Mouse (Mus musculus) lung, postnatal 0 days (tissue): ENCODE measurements at regions not wholly inside any gene's neighbourhood (a gene's known extent, or its start where the extent isn't known, plus 50 kb on each side); places are given as distances from the start of the nearest gene placed in this dataset.

Experiments used
- ATAC-seq: fragments of 200-750 bp; cut with Nextera tagmentation; 2 replicates; pipeline ENCODE4 v1.8.0; 2017; ENCODE audit warnings: moderate library complexity
- DNase-seq: peaks from one replicate; pipeline ENCODE4 v3.0.0-alpha.2; 2016; ENCODE audit warnings: low spot score
- H3K27ac ChIP-seq: fragments of 300-500 bp; sonication (generic); 2 replicates; pipeline ENCODE4 v1.5.1; 2014; ENCODE audit warnings: antibody characterized with exemption, mild to moderate bottlenecking, low read length, mixed read lengths
- H3K27me3 ChIP-seq: fragments of 300-500 bp; sonication (generic); replicated peaks from 2 replicates; pipeline ENCODE4 v1.6.1; 2014; ENCODE audit warnings: low read length, mixed read lengths; ENCODE audit not compliant: insufficient read depth
- H3K36me3 ChIP-seq: fragments of 300-500 bp; sonication (generic); 2 replicates; pipeline ENCODE4 v1.6.1; 2014; ENCODE audit warnings: low read length, mixed read lengths; ENCODE audit not compliant: insufficient read depth
- H3K4me1 ChIP-seq: fragments of 300-500 bp; sonication (generic); 2 replicates; pipeline ENCODE4 v1.6.1; 2014; ENCODE audit warnings: antibody characterized with exemption, low read depth, low read length, mixed read lengths; ENCODE audit not compliant: insufficient read depth
- H3K4me2 ChIP-seq: fragments of 300-500 bp; sonication (generic); replicated peaks from 2 replicates; pipeline ENCODE4 v1.6.1; 2014; ENCODE audit warnings: low read depth, mild to moderate bottlenecking, low read length, moderate library complexity, mixed read lengths
- H3K4me3 ChIP-seq: fragments of 300-500 bp; sonication (generic); 2 replicates; pipeline ENCODE4 v1.5.1; 2014; ENCODE audit warnings: low read depth, low read length
- H3K9ac ChIP-seq: fragments of 300-500 bp; sonication (generic); replicated peaks from 2 replicates; pipeline ENCODE4 v1.6.1; 2014; ENCODE audit warnings: low read depth, mild to moderate bottlenecking
- H3K9me3 ChIP-seq: fragments of 300-500 bp; sonication (generic); 2 replicates; pipeline ENCODE4 v1.6.1; 2016; ENCODE audit warnings: low read length, mixed read lengths
- CTCF ChIP-seq: IDR thresholded peaks from 2 replicates; pipeline ENCODE4 v1.5.1; 2016; ENCODE audit warnings: antibody characterized with exemption, mild to moderate bottlenecking
- EP300 ChIP-seq: IDR thresholded peaks from 2 replicates; pipeline ENCODE4 v1.6.1; 2016; ENCODE audit warnings: antibody characterized with exemption, mild to moderate bottlenecking, control low read depth
- WGBS: fragments of 180-500 bp; shearing (Covaris S2); extraction: QIAGEN DNeasy Blood & Tissue Kit; methylation state at CpG from one replicate; pipeline ENCODE4 v1.1.7; 2014; 5-methylcytosine and 5-hydroxymethylcytosine counted together

DNA sequence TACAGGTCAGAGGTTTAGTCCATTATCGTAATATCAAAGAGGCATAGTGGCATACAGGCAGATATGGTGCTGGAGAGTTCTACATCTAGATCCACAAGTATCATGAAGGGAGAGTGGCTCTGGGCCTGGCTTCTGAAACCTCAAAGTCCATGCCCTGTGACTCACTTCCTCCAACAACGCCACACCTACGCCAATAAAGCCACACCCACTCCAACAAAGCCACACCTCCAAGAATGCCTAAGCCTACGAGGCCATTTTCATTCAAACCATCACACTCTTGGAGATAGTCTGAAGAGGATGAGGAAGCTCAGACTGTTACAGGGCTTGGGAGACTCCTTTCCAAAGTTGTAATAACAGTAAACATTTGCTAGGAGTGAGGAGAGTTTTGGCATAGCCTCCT is 102.6 kb upstream of the Mdm1 start:
- ATAC-seq = no peak
- no peak overlapping the region for H3K9ac ChIP-seq
- no peak overlapping the region for H3K27ac ChIP-seq
- 76% methylated on average over 4 of the region's 4 CpGs for WGBS
- TF ChIP-seq CTCF = no peak
- TF ChIP-seq EP300 = no peak
- no peaks in the 10 kb centered on the region for H3K27me3 ChIP-seq
- no peaks in the 10 kb centered on the region for H3K36me3 ChIP-seq
- no peaks in the 10 kb centered on the region; the same call in 1 of the 2 replicates for H3K9me3 ChIP-seq
- H3K4me2 ChIP-seq = no peak overlapping the region
- H3K4me1 ChIP-seq = no peaks in the 10 kb centered on the region
- DNase-seq = no peak
- H3K4me3 ChIP-seq = no peak overlapping the region

- H3K9ac ChIP-seq = no peak overlapping the region
- H3K36me3 ChIP-seq = no peaks in the 10 kb centered on the region
- TF ChIP-seq CTCF = no peak
- TF ChIP-seq EP300 = no peak
- DNase-seq (no peak), ATAC-seq (no peak)
- H3K4me2 ChIP-seq = no peak overlapping the region
- H3K27ac ChIP-seq = no peak overlapping the region
- H3K9me3 ChIP-seq = no peaks in the 10 kb centered on the region; the same call in 1 of the 2 replicates
- H3K27me3 ChIP-seq = no peaks in the 10 kb centered on the region
- 89% methylated on average over 3 of the region's 3 CpGs for WGBS
- no peak overlapping the region for H3K4me3 ChIP-seq
- no peaks in the 10 kb centered on the region for H3K4me1 ChIP-seq
These were observed 100.5 kb upstream of the Mdm1 start for GRCm38 (mm10) chr10:118041068-118041467.

GRCm38 (mm10) chr10:118043761-118044160 is 97.8 kb upstream of the Mdm1 start:
- no peak overlapping the region for H3K9ac ChIP-seq
- no peaks in the 10 kb centered on the region for H3K36me3 ChIP-seq
- no peak overlapping the region for H3K4me2 ChIP-seq
- no peaks in the 10 kb centered on the region for H3K4me1 ChIP-seq
- no peaks in the 10 kb centered on the region for H3K27me3 ChIP-seq
- no peak for ATAC-seq
- no peaks in the 10 kb centered on the region; the same call in 1 of the 2 replicates for H3K9me3 ChIP-seq
- TF ChIP-seq EP300 (no peak), CTCF (no peak)
- no peak overlapping the region for H3K27ac ChIP-seq
- WGBS = 53% methylated on average over 13 of the region's 13 CpGs
- no peak overlapping the region for H3K4me3 ChIP-seq
- no peak for DNase-seq

GRCm38 (mm10) chr10:118044840-118045239 is 96.8 kb upstream of the Mdm1 start:
- Histone ChIP-seq H3K27me3 (no peaks in the 10 kb centered on the region), H3K9ac (no peak overlapping the region), H3K4me1 (no peaks in the 10 kb centered on the region), H3K9me3 (no peaks in the 10 kb centered on the region; the same call in 1 of the 2 replicates), H3K4me3 (no peak overlapping the region), H3K27ac (no peak overlapping the region), H3K36me3 (no peaks in the 10 kb centered on the region), H3K4me2 (no peak overlapping the region)
- TF ChIP-seq EP300 (no peak), CTCF (no peak)
- WGBS = 75% methylated on average over 3 of the region's 3 CpGs
- DNase-seq (no peak), ATAC-seq (no peak)

DNA sequence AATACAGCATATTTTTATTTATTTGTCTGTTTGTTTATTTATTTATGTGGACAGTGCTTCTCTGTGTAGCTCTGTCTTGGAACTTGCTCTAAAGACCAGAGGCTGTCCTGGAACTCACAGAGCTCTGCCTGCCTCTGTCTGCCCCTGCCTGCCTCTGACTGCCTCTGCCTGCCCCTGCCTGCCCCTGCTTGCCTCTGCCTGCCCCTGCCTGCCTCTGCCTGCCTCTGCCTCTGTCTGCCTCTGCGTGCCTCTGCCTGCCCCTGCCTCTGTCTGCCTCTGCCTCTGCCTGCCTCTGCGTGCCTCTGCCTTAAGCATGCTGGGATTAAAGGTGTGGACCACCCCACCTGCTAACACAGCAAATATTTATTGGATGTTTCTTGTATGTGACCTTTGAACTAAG is 96.2 kb upstream of the Mdm1 start:
- no peaks in the 10 kb centered on the region for H3K36me3 ChIP-seq
- H3K9ac ChIP-seq = no peak overlapping the region
- H3K4me3 ChIP-seq = no peak overlapping the region
- no peaks in the 10 kb centered on the region for H3K4me1 ChIP-seq
- no peak for DNase-seq
- no peak overlapping the region for H3K27ac ChIP-seq
- no peaks in the 10 kb centered on the region for H3K9me3 ChIP-seq
- H3K27me3 ChIP-seq = no peaks in the 10 kb centered on the region
- WGBS = 90% methylated on average over 2 of the region's 2 CpGs
- ATAC-seq = no peak
- no peak for TF ChIP-seq CTCF
- TF ChIP-seq EP300 = no peak
- H3K4me2 ChIP-seq = no peak overlapping the region

GRCm38 (mm10) chr10:118046328-118046727 is 95.3 kb upstream of the Mdm1 start:
- ATAC-seq (no peak), DNase-seq (no peak)
- H3K9ac ChIP-seq = no peak overlapping the region
- no peak overlapping the region for H3K27ac ChIP-seq
- 88% methylated on average over 4 of the region's 4 CpGs for WGBS
- TF ChIP-seq EP300 = no peak
- no peak for TF ChIP-seq CTCF
- no peaks in the 10 kb centered on the region for H3K27me3 ChIP-seq
- H3K4me3 ChIP-seq = no peak overlapping the region
- H3K9me3 ChIP-seq = no peaks in the 10 kb centered on the region
- no peaks in the 10 kb centered on the region for H3K36me3 ChIP-seq
- no peaks in the 10 kb centered on the region for H3K4me1 ChIP-seq
- no peak overlapping the region for H3K4me2 ChIP-seq

DNA sequence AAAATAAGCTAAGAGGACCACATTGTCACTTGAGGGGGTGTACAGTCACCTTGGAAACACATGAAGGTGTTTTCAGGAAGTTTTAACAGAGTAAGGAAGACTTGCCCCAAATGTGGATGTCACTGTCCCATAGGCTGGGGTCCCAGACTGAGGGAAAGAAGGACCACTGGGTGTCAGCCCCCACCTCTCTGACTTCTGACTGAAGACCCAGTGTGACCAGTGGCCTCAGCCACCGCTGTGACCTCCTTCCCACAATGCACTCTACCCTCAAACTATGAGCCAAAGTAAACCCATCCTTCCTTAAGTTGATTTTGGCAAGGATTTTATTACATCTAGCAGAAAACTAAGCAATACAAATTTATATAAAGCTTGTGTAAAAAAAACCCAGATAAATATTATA is 94.8 kb upstream of the Mdm1 start:
- 85% methylated on average over 1 of the region's 1 CpGs for WGBS
- Histone ChIP-seq H3K4me2 (no peak overlapping the region), H3K27me3 (no peaks in the 10 kb centered on the region), H3K9me3 (no peaks in the 10 kb centered on the region), H3K36me3 (no peaks in the 10 kb centered on the region), H3K4me1 (no peaks in the 10 kb centered on the region), H3K4me3 (no peak overlapping the region), H3K9ac (no peak overlapping the region), H3K27ac (no peak overlapping the region)
- ATAC-seq = no peak
- DNase-seq = no peak
- no peak for TF ChIP-seq CTCF
- TF ChIP-seq EP300 = no peak
